Mouse (Mus musculus) lung, postnatal 0 days (tissue): ENCODE results near the gene Rgs12.

Source experiments
- CTCF ChIP-seq: IDR thresholded peaks from 2 replicates; pipeline ENCODE4 v1.5.1; 2016; ENCODE audit warnings: antibody characterized with exemption, mild to moderate bottlenecking
- EP300 ChIP-seq: IDR thresholded peaks from 2 replicates; pipeline ENCODE4 v1.6.1; 2016; ENCODE audit warnings: antibody characterized with exemption, mild to moderate bottlenecking, control low read depth

DNA sequence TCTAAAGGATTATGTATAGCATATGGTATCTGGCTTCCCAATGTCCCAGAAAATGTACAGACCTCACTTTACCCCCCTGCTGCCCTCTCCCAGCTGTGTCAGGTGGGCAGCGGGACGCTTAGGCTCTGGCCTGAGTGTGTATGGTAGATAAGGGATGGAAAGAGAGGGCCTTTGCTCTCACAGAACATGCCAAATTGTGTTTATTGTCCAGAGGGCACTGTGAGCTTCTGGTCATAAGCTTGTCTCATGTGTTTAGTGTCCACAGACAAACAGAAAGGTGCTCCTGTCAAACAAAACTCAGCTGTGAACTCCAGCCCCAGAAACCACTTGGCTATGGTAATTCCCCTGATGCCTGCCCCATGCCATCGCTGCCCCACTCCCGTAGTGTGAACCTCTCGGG lies 80.5 kb downstream of the Rgs12 start:
- TF ChIP-seq CTCF (no peak), EP300 (no peak)
